Mouse (Mus musculus): ENCODE measurements around the gene Iqck.

The Iqck gene

GRCm38 (mm10) chr7:118851571-118851970 lies 4.0 kb upstream of the Iqck start:
- DNase-seq: peak; percentile 20

- no peak for DNase-seq
Measured at GRCm38 (mm10) chr7:118852611-118853010, 2.9 kb upstream of the Iqck start.

- no peak for DNase-seq
Measured at GRCm38 (mm10) chr7:118854606-118855005, 946 bp upstream of the Iqck start.

- no peak for DNase-seq
Measured at GRCm38 (mm10) chr7:118855877-118856304, 339 bp downstream of the Iqck start, which contains the start of gene Knop1. TSS of gene Knop1 (minus strand) at chr7:118856254.

GRCm38 (mm10) chr7:118858640-118859039 lies 3.1 kb downstream of the Iqck start:
- no peak for DNase-seq

GRCm38 (mm10) chr7:118865362-118865761 lies 9.8 kb downstream of the Iqck start:
- DNase-seq: no peak

GRCm38 (mm10) chr7:118879466-118880029 lies 24.0 kb downstream of the Iqck start:
- no peak for DNase-seq

- DNase-seq: no peak
Measured at GRCm38 (mm10) chr7:118883957-118884356, 28.4 kb downstream of the Iqck start.

- DNase-seq: no peak
Measured at GRCm38 (mm10) chr7:118884969-118885368, 29.4 kb downstream of the Iqck start.

GRCm38 (mm10) chr7:118887303-118888055 lies 31.9 kb downstream of the Iqck start:
- no peak for DNase-seq

- no peak for DNase-seq
Measured at GRCm38 (mm10) chr7:118889046-118889680, 33.6 kb downstream of the Iqck start.

- no peak for DNase-seq
Measured at GRCm38 (mm10) chr7:118895469-118896450, 40.2 kb downstream of the Iqck start.

GRCm38 (mm10) chr7:118898063-118898462 lies 42.5 kb downstream of the Iqck start:
- no peak for DNase-seq

- DNase-seq: no peak
Measured at GRCm38 (mm10) chr7:118900090-118900489, 44.5 kb downstream of the Iqck start.

- peak; percentile 3 for DNase-seq
Measured at GRCm38 (mm10) chr7:118902944-118903343, 47.4 kb downstream of the Iqck start.

GRCm38 (mm10) chr7:118903879-118904278 lies 48.3 kb downstream of the Iqck start:
- no peak for DNase-seq

GRCm38 (mm10) chr7:118904530-118904929 lies 49.0 kb downstream of the Iqck start:
- DNase-seq: no peak

- no peak for DNase-seq
Measured at GRCm38 (mm10) chr7:118908961-118909515, 53.5 kb downstream of the Iqck start.

- no peak for DNase-seq
Measured at GRCm38 (mm10) chr7:118910464-118910863, 54.9 kb downstream of the Iqck start.

- DNase-seq: no peak
Measured at GRCm38 (mm10) chr7:118911170-118911569, 55.6 kb downstream of the Iqck start.

- DNase-seq: no peak
Measured at GRCm38 (mm10) chr7:118911571-118911970, 56.0 kb downstream of the Iqck start.

- DNase-seq: no peak
Measured at GRCm38 (mm10) chr7:118912049-118912490, 56.5 kb downstream of the Iqck start.
